38 mouse cellular contexts compared by ENCODE assay signal in genomic region chr7:27048886-27049285, GRCm38 (mm10). TPM values are rescaled to one million over a fixed set of nuclear protein-coding genes. Genes with fewer than 3 reads are reported as not detected.
"Had no signal": no experiment of that assay in that cellular context is flagged by ENCODE, and none has a peak within 500 bp of the region (broad histone marks: within the 10 kb centered on the region; RNA-seq: fewer than 3 reads in every experiment).

No protein-coding gene starts in this region.

RNA-seq across cellular contexts. Expression of gene Cyp2a12, which starts 20.0 kb away (rescaled TPM):
- total RNA-seq: heart, adult 8-10 months; heart, postnatal 10 days; heart, postnatal 25 days; heart, postnatal 36 days; heart, postnatal 4 days; hematopoietic stem cell, adult 5-6 weeks; hindbrain, postnatal 0 days; layer of hippocampus, adult 18-20 months; layer of hippocampus, adult 2 months; layer of hippocampus, adult 8-10 months; layer of hippocampus, postnatal 10 days; layer of hippocampus, postnatal 14 days; layer of hippocampus, postnatal 25 days; layer of hippocampus, postnatal 36 days had no signal
- polyA plus RNA-seq: heart, embryonic 10.5 days; heart, embryonic 11.5 days; heart, embryonic 12.5 days; heart, embryonic 13.5 days; heart, embryonic 14.5 days; heart, embryonic 15.5 days; heart, embryonic 16.5 days; heart, postnatal 0 days; hindbrain, embryonic 10.5 days; hindbrain, embryonic 11.5 days; hindbrain, embryonic 12.5 days; hindbrain, embryonic 13.5 days; hindbrain, embryonic 14.5 days; hindbrain, embryonic 15.5 days; hindbrain, embryonic 16.5 days; hindbrain, postnatal 0 days; inflammation-experienced regulatory T-cells, adult 6 months; intestine, embryonic 14.5 days; intestine, embryonic 15.5 days; intestine, postnatal 0 days; kidney, adult 2 months; kidney, embryonic 14.5 days; kidney, embryonic 16.5 days; kidney, postnatal 0 days; large intestine, adult 2 months had no signal
